Mouse (Mus musculus): ENCODE results near the gene Tacr1. TPM values are rescaled to one million over a fixed set of nuclear protein-coding genes. Genes with fewer than 3 reads are reported as not detected.

The Tacr1 gene
- polyA plus RNA-seq, 1 experiment from 2014 or later: 2.5 TPM

DNA sequence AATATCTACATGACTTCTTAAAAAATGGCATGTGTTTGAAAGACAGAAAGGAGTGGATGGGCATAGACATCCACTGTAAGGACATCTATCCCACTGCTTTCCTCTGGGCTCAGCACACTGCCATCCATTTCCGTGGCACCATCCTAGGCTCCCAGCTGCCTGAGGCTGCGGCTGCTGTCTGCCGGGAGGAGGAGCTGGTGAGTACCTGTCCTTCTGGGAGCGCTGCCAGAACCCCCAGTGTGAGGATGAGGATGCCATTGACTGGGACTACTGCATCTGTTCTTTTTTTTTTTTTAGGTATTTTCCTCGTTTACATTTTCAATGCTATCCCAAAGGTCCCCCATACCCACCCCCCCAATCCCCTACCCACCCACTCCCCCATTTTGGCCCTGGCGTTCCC is 183.3 kb downstream of the Tacr1 start:
- Histone ChIP-seq H3K4me2 (replicated peaks; ENCODE audit: low read depth, low read length) (no peak overlapping the region), H3K27ac (ENCODE audit: low read depth, low read length) (no peak overlapping the region), H3K4me1 (replicated peaks; ENCODE audit: control insufficient read depth, insufficient read depth, low read length) (no peaks in the 10 kb centered on the region), H3K9me3 (ENCODE audit: control insufficient read depth, low read length) (no peaks in the 10 kb centered on the region), H3K4me3 (ENCODE audit: low read depth, low read length) (no peak overlapping the region), H3K27me3 (ENCODE audit: control insufficient read depth, insufficient read depth, low read length) (no peaks in the 10 kb centered on the region), H3K36me3 (ENCODE audit: control insufficient read depth, insufficient read depth, low read length) (no peaks in the 10 kb centered on the region), H3K9ac (ENCODE audit: low read depth, low read length) (no peak overlapping the region)
- DNase-seq (ENCODE audit: low spot score): no peak
- WGBS: 71% methylated on average over 5 of the region's 6 CpGs
- ATAC-seq (ENCODE audit: low FRiP score): no peak

DNA sequence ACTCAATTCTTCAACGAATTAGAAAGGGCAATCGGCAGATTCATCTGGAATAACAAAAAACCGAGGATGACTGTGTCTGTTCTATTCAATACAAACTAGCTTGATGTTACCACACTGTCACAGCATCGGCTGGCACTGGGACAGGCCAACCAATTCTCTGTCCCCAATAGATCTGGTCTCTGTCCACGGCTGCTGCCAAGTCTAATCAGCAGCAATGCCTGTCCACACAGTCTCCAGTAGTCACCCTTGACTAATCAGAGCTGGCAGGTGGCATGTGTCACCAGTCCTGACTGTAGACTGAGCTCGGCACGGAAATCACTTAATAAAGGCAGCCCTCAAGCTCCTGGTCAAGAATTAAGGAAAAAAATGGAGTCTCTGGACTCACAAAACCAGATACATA is 187.3 kb downstream of the Tacr1 start:
- Histone ChIP-seq H3K27ac (ENCODE audit: low read depth, low read length) (no peak overlapping the region), H3K4me3 (ENCODE audit: low read depth, low read length) (no peak overlapping the region), H3K36me3 (ENCODE audit: control insufficient read depth, insufficient read depth, low read length) (no peaks in the 10 kb centered on the region), H3K27me3 (ENCODE audit: control insufficient read depth, insufficient read depth, low read length) (no peaks in the 10 kb centered on the region), H3K4me2 (replicated peaks; ENCODE audit: low read depth, low read length) (no peak overlapping the region), H3K9me3 (ENCODE audit: control insufficient read depth, low read length) (no peaks in the 10 kb centered on the region), H3K4me1 (replicated peaks; ENCODE audit: control insufficient read depth, insufficient read depth, low read length) (no peaks in the 10 kb centered on the region), H3K9ac (ENCODE audit: low read depth, low read length) (no peak overlapping the region)
- ATAC-seq (ENCODE audit: low FRiP score): no peak
- no peak for DNase-seq (ENCODE audit: low spot score)
- WGBS: 91% methylated on average over 7 of the region's 7 CpGs

DNA sequence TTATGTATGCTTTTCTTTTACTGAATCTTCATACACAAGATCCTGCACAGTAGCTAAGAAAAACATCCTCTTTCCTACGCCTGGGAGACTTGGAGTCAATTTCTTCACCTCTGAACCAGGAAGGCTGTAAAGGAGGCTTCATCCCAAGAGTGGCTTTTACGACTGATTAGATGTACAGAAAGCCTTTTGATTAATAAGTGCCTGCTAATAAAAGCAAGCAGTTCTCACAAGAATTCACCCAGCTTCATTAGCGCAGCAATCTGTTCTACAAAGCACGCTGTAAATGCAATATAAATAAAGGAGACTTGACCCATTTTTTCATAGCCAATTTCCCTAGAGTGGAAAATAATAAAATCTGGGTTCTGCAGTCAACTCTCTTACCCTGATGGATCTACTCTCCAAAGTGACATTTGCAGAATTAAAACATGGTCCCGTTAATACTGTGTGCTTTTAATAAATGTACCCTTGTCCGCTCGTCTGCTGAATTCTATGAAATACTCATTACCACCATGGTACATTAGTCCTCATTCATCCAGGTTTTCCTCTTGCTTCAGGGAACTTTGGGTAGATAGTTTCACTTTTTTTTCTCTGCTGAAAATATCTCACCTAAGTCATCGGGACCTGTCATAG is 193.4 kb downstream of the Tacr1 start:
- H3K36me3 ChIP-seq (ENCODE audit: control insufficient read depth, insufficient read depth, low read length): no peaks in the 10 kb centered on the region
- ATAC-seq (ENCODE audit: low FRiP score) (no peak), DNase-seq (ENCODE audit: low spot score) (no peak)
- no peak overlapping the region for H3K4me2 ChIP-seq (replicated peaks; ENCODE audit: low read depth, low read length)
- WGBS: 84% methylated on average over 8 of the region's 8 CpGs
- H3K27ac ChIP-seq (ENCODE audit: low read depth, low read length): no peak overlapping the region
- H3K9me3 ChIP-seq (ENCODE audit: control insufficient read depth, low read length): no peaks in the 10 kb centered on the region
- no peak overlapping the region for H3K9ac ChIP-seq (ENCODE audit: low read depth, low read length)
- no peaks in the 10 kb centered on the region for H3K27me3 ChIP-seq (ENCODE audit: control insufficient read depth, insufficient read depth, low read length)
- H3K4me3 ChIP-seq (ENCODE audit: low read depth, low read length): no peak overlapping the region
- no peaks in the 10 kb centered on the region for H3K4me1 ChIP-seq (replicated peaks; ENCODE audit: control insufficient read depth, insufficient read depth, low read length)

DNA sequence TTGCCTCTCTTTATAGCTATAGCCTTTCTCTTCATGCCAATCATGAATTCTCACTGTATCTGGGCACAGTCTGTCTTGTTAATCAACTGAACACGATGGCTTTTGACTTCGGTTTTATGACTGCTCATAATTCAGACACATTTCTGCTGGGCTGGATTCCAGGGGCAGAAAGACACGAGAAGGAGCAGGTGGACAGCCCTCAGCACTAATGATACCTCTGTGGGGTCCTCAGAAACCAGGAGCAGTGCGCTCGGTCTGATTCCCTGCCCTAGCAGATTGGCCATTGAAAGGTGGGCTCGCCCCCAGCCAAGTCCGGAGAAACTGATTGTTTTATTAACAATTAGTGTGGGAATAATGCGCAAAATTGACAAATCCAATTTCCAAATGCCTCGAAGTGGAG is 201.1 kb downstream of the Tacr1 start:
- ATAC-seq (ENCODE audit: low FRiP score): no peak
- H3K27me3 ChIP-seq (ENCODE audit: control insufficient read depth, insufficient read depth, low read length): no peaks in the 10 kb centered on the region

DNA sequence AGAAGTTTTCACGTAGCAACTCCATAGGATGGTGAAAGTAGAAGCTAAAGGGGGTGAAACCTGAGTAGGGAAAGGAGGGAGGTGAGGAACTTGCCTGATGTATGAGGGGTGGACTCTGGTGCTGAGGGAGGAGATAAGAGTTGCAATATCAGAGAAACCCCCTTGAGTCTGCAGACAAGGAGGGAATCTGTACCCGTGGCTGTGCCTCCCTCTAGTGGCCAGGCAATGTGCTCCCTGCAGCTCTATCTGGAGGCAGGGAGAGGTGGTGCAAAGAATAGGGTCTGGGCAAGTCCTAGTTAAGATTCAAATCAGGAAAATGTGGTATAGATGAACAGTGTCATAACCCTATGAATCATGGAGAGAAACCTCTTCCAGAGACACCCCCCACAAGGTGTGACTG is 201.5 kb downstream of the Tacr1 start:
- no peaks in the 10 kb centered on the region for H3K9me3 ChIP-seq (ENCODE audit: control insufficient read depth, low read length)
- no peaks in the 10 kb centered on the region for H3K36me3 ChIP-seq (ENCODE audit: control insufficient read depth, insufficient read depth, low read length)
- DNase-seq (ENCODE audit: low spot score): peak; percentile 33
- H3K27me3 ChIP-seq (ENCODE audit: control insufficient read depth, insufficient read depth, low read length): no peaks in the 10 kb centered on the region
- WGBS: 54% methylated on average over 2 of the region's 2 CpGs
- H3K9ac ChIP-seq (ENCODE audit: low read depth, low read length): no peak overlapping the region
- H3K27ac ChIP-seq (ENCODE audit: low read depth, low read length): no peak overlapping the region
- H3K4me3 ChIP-seq (ENCODE audit: low read depth, low read length): no peak overlapping the region
- no peak overlapping the region for H3K4me2 ChIP-seq (replicated peaks; ENCODE audit: low read depth, low read length)
- ATAC-seq (ENCODE audit: low FRiP score): no peak
- H3K4me1 ChIP-seq (replicated peaks; ENCODE audit: control insufficient read depth, insufficient read depth, low read length): no peaks in the 10 kb centered on the region

More for the DNA sequence above, 201.1 kb downstream of the Tacr1 start:
- 90% methylated on average over 9 of the region's 9 CpGs for WGBS
- DNase-seq (ENCODE audit: low spot score): no peak
- no peaks in the 10 kb centered on the region for H3K9me3 ChIP-seq (ENCODE audit: control insufficient read depth, low read length)
- H3K27ac ChIP-seq (ENCODE audit: low read depth, low read length): no peak overlapping the region
- H3K9ac ChIP-seq (ENCODE audit: low read depth, low read length): no peak overlapping the region
- no peak overlapping the region for H3K4me3 ChIP-seq (ENCODE audit: low read depth, low read length)
- no peak overlapping the region for H3K4me2 ChIP-seq (replicated peaks; ENCODE audit: low read depth, low read length)
- no peaks in the 10 kb centered on the region for H3K4me1 ChIP-seq (replicated peaks; ENCODE audit: control insufficient read depth, insufficient read depth, low read length)
- H3K36me3 ChIP-seq (ENCODE audit: control insufficient read depth, insufficient read depth, low read length): no peaks in the 10 kb centered on the region

DNA sequence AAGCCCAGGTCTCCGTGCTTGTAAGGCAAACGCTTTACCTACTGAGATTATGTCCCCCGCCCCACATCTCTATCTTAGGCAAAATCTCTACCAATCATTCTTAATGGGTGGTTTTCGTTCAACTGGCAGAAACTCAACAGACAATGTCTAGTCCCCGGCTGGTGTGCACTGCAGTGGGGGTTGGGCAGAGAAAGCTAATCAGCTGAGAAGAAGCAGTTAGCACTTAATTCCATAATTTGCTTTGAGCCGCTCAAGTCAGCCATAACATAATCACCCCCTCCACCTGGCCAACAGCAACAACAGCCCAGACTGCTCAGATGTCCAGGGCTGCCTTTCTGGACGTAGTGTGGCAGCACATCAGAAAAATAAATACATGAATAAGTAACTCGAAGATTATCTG is 202.7 kb downstream of the Tacr1 start:
- Histone ChIP-seq H3K27ac (ENCODE audit: low read depth, low read length) (no peak overlapping the region), H3K9me3 (ENCODE audit: control insufficient read depth, low read length) (no peaks in the 10 kb centered on the region), H3K36me3 (ENCODE audit: control insufficient read depth, insufficient read depth, low read length) (no peaks in the 10 kb centered on the region), H3K4me1 (replicated peaks; ENCODE audit: control insufficient read depth, insufficient read depth, low read length) (no peaks in the 10 kb centered on the region), H3K4me2 (replicated peaks; ENCODE audit: low read depth, low read length) (no peak overlapping the region), H3K4me3 (ENCODE audit: low read depth, low read length) (no peak overlapping the region), H3K27me3 (ENCODE audit: control insufficient read depth, insufficient read depth, low read length) (no peaks in the 10 kb centered on the region), H3K9ac (ENCODE audit: low read depth, low read length) (no peak overlapping the region)
- whole genome bisulfite sequencing: 82% methylated on average over 8 of the region's 8 CpGs
- no peak for ATAC-seq (ENCODE audit: low FRiP score)
- DNase-seq (ENCODE audit: low spot score): peak; percentile 4

DNA sequence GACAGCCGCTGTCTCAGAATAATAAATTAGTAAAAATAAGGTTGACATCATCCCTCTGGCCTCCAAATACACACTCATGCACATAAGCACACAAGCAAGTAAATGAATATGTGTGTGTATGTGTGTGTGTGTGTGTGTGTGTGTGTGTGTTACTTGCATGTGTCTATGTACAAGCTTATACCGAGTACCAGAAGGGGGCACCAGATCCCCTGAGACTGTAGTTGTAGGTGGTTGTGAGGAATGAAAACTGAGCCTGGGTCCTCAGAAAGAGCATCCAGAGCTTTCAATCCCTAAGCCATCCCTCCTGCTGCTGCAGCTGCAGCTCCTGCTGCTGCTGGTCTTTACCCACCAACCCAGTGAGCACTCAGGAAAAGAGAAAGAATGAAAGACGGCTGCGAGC is 206.6 kb downstream of the Tacr1 start:
- no peak for ATAC-seq (ENCODE audit: low FRiP score)

DNA sequence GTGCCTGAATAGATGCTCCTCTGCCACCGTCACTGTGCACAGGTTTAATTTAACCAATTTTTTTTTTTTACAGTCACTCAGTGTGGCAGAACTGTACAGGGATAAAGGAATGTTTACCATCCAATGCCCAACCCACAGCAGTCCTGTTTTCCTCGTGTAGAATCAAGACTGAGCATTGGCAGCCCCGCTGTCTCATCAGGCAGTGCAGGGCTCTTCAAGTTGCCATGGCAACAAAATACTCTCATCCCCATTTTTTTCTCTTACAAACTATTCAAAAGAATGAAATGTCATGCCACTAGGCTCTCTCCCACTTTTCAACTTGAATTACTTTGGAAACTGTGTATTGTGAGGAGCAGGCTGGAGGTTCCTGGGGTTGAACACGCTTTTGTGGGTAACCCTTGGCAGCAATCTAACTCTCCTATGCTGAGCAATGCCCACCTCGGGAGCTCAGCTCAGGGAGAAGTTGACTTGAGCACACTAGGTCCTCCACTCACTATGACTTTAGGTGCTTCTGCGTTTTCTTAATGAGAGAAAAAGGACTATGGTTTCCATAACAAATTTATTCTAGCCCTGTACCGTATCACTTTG is 207.3 kb downstream of the Tacr1 start:
- ATAC-seq (ENCODE audit: low FRiP score) (peak; percentile 68; the same call in 1 of the 2 replicates), DNase-seq (ENCODE audit: low spot score) (no peak)
- no peak overlapping the region for H3K4me3 ChIP-seq (ENCODE audit: low read depth, low read length)
- no peak overlapping the region for H3K27ac ChIP-seq (ENCODE audit: low read depth, low read length)
- WGBS: 64% methylated on average over 7 of the region's 7 CpGs
- H3K27me3 ChIP-seq (ENCODE audit: control insufficient read depth, insufficient read depth, low read length): no peaks in the 10 kb centered on the region
- no peak overlapping the region for H3K4me2 ChIP-seq (replicated peaks; ENCODE audit: low read depth, low read length)
- H3K9ac ChIP-seq (ENCODE audit: low read depth, low read length): no peak overlapping the region
- no peaks in the 10 kb centered on the region for H3K4me1 ChIP-seq (replicated peaks; ENCODE audit: control insufficient read depth, insufficient read depth, low read length)
- no peaks in the 10 kb centered on the region for H3K36me3 ChIP-seq (ENCODE audit: control insufficient read depth, insufficient read depth, low read length)
- H3K9me3 ChIP-seq (ENCODE audit: control insufficient read depth, low read length): no peaks in the 10 kb centered on the region

More for the DNA sequence above, 206.6 kb downstream of the Tacr1 start:
- no peak for DNase-seq (ENCODE audit: low spot score)
- H3K36me3 ChIP-seq (ENCODE audit: control insufficient read depth, insufficient read depth, low read length): no peaks in the 10 kb centered on the region
- no peak overlapping the region for H3K9ac ChIP-seq (ENCODE audit: low read depth, low read length)
- no peaks in the 10 kb centered on the region for H3K27me3 ChIP-seq (ENCODE audit: control insufficient read depth, insufficient read depth, low read length)
- H3K9me3 ChIP-seq (ENCODE audit: control insufficient read depth, low read length): no peaks in the 10 kb centered on the region
- 97% methylated on average over 4 of the region's 4 CpGs for WGBS
- H3K4me1 ChIP-seq (replicated peaks; ENCODE audit: control insufficient read depth, insufficient read depth, low read length): no peaks in the 10 kb centered on the region
- H3K27ac ChIP-seq (ENCODE audit: low read depth, low read length): no peak overlapping the region
- no peak overlapping the region for H3K4me2 ChIP-seq (replicated peaks; ENCODE audit: low read depth, low read length)
- no peak overlapping the region for H3K4me3 ChIP-seq (ENCODE audit: low read depth, low read length)
